Mouse (Mus musculus) right cerebral cortex, adult 18-20 months (tissue): ENCODE measurements at regions not wholly inside any gene's neighbourhood (a gene's known extent, or its start where the extent isn't known, plus 50 kb on each side); places are given as distances from the start of the nearest gene placed in this dataset.
A peak's percentile ranks its signal among the peaks of the same experiment; 100 is the strongest.

ENCODE experiments used
- DNase-seq: peaks from one replicate; pipeline ENCODE4 v3.0.0; 2022; ENCODE audit warnings: mixed read lengths

DNA sequence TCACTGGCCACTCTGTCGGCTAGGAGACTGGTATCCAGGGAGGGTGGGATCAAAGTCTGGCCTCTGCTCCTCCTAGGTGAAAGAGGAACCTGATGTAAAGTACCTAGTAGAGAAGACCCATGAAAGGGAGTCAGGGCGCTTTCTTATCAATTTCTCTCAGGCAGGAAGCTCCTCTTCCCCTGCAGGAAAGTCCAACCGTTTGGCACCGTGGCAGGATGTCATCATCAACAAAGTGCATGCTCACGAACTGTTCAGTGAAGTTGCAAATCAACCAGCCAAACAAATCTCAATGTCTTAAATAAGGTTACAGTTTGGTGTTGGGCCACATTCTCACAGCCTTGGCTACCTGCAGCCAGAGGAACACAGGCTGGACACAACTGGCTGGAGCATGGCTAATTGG is 138.2 kb upstream of the Krr1 start:
- DNase-seq, result no peak

DNA sequence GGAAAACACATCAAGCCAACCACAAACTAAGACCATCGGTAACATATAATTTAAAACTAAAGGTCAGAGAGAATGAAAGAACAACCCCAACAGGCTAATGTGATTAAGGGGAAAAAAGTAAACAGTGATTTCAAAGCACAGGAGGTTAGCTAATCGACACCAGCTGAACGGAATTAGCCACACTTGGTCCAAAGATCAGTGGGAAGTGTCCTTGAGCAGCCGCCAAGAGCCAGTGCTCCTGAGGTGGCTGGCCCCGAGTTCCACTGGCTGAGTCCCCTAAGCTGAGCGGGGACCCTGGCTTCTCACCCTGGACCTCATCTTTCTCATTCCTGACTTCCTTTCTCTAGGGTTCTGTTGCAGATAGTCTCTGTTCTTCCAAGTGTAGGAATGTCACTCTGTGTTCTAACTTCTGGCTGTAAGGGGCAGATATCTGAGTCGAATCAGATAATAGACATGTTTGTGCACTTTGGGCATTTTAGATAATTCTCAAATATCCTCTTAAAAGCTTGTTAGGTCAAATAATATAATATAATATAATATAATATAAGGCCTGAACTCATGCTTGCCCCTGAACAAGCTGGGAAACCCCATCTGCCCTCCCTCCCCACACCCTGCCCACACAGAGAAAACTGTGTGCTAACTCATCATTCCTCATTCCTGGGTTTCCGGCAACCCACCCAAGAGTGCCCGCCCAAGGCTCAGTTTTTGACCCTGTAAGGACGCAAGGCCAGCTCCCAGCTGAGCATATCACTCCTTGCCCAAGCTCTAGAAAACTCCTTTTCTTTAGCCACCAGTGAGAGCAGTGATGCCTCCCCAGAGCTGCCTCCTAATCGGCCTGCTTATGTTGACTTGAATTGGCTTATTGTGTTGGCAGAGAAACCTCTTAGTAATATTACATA is 137.3 kb upstream of the Krr1 start:
- no peak for DNase-seq

DNA sequence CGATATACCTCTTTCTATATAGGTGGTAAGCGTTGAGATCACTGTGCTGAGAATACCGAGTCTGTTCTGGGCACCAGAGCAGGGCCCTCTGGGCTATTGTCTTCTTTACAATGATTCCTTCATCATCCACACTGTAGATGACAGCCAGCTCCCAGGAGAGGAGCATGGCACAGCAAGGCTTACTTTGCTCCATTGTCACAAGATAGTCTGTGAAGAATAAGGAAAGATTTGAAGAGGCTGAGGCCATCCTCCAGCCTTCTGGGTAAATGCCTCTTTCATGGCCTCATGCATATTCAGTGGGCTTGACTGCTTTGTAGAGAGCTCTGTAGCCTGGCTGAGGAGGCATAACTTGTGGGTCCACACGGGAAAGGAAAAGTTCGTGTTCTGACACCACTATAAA is 136.3 kb upstream of the Krr1 start:
- DNase-seq, result no peak

DNA sequence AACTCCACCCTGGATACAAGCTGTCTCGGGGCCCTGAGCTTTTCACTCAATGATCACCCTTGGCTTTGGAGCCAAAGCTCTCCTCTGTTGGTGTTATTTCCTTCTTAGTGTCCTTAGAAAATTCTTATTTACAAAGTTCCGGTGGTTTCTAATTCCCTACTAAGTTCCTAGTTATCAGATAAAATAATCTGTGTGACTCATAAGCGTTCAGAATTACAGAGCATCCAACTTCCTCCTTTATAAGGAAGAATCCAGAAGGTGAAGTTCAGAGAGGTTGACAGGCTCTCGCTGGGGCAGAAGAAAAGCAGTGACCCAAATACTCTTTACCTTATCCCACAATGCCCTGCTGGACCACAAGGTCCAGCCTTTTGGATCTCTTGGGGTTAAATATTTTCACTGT is 135.7 kb upstream of the Krr1 start:
- DNase-seq, result no peak

DNA sequence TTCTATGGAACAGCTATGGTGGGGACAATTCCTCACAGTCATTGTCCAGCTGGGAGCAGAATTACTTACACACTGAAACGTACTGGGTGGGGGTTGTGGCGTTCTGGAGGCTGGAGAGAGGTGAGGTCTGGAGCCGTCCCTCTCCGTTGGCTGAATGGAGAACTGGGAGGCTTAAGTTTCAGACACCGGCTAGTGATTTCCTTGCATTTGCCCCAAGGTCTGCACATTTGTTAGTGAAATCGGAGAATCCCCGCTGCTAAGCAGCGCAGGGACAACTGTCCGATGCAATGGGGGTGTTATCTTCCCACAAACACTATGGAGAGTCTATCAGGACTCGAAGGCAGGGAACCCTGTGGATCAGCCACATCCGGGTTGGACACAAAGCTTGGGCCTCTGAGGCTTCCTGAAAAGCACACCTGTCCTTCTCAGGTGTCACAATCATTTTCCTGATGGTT is 130.1 kb upstream of the Krr1 start:
- no peak for DNase-seq

DNA sequence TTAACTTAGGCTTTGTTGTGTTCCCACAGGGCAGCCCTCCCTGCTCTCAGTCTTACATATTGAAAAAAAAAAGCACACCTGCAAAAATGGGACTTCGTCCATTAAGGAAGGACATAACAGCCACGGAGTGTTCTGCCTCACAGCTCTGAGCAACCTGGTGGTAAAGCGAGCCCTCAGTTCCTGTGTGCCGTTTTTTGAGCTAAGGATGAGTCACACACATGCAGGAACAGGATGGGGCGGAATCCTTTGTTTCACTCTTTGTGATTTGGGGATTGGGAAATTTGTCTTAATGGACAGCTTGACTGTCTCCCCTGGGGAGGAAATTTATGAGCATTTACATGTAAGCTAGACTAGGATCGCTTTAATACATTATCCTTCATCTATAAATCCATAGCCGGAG is 129.6 kb upstream of the Krr1 start:
- no peak for DNase-seq

DNA sequence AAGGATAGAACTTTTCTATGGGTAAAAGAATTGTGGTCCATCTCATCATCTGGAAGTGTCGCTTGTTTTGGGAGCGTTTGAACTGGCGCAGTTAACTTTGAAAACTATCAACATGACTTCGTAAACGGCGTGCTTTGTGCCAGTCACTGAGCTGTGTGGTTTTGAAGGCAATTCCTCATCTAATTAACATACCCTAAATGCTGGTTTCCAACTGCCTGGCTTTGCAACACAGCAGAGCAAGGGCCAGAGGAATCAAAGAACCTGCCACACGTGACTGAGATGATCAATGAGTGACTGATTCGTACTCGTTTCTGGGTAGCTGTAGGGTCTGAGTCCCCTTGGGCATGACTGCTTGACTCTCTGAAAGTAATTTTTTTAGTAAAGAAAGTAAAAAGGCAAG is 129.2 kb upstream of the Krr1 start:
- no peak for DNase-seq

DNA sequence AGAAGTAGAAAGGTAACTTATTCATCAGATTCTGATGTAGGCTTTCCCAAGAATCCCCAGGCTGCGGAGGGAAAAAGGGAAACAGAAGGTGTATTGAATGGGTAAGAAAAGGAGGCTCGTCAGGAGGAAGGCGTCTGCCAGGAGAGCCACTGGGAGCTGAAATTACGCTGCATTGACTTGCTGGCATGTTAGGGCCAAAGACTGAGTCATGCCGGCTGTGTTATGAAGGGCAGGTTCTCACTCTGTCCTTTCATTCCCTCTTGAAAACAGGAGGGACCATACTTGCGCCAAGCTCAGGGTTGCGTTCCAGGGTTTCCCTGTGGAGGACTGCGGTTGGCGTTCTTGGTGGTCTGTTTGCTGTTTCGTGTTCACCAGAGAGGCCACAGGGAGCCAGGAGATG is 128.3 kb upstream of the Krr1 start:
- DNase-seq, result no peak

DNA sequence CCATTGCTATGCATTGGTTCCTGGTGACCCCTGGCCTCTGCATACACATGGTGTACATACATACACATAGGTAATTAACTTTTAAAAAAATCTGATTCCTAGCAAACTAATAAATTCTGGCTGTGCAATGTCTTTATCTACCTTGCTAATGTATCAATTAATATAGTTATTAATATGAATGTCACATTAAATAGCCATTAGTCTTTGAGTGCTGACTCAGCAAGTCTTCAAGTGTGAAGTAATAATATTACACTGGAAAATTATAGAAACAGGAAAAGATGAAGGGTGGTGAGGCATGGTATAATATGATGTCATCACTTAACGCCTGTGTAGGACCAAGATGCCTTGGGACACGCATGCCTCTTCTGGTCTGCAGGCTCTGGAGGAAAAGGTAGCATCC is 126.5 kb upstream of the Krr1 start:
- DNase-seq, result no peak

DNA sequence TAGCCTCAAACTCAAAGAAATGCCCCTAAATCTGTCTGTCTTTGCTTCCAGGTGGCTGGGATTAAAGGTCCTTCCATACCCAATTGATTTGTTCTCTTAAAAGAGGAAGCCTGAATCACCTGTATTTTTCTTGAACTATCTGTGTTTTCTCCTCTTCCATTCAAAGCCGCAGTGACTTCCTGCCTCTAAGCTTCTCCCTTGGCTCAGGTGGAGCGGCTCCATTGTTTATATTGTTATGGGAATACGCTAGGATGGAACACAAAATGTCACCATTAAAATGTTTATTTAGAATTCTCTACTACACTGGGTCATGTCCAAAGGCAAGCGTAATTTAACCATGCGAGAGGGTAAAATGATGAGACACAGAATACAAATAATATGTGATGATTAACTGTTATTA is 118.2 kb upstream of the Krr1 start:
- DNase-seq, result no peak

DNA sequence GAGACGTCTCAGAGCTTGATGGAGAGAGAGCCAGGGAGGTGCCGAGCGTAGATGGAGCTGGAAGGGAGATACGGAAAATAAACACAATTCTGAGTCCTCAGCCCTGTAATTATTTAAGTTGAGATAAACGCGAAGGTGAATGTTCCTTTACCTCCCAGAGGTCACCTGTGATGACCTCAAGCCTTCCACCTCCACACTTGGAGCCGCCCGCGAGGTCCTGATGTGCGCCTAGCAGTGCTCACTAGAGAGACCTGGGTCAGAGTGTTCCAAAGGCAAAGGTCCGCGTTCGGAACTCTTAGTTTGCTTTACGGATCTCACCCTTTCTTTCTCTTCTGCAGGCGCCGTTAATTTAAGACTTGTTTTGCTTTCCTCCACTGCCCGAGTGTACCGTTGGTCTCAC is 117.0 kb upstream of the Krr1 start:
- no peak for DNase-seq

DNA sequence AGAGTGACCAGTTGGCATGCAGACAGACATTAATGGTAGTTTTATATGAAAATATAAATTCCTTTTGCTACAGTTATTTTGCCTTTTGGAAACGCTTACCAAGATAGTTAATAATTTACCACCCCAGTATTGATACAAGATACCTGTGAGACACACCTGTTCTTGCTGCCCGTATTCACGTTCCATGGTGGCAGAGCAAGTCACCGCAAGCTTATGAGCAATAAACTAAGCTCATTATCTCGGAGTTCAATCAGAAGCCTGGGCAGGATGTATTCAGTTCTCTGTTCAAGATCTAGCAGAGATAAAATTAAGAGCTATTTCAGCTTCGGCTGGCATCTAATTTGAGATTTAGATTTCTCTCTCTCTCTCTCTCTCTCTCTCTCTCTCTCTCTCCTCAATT is 114.1 kb upstream of the Krr1 start:
- no peak for DNase-seq

DNA sequence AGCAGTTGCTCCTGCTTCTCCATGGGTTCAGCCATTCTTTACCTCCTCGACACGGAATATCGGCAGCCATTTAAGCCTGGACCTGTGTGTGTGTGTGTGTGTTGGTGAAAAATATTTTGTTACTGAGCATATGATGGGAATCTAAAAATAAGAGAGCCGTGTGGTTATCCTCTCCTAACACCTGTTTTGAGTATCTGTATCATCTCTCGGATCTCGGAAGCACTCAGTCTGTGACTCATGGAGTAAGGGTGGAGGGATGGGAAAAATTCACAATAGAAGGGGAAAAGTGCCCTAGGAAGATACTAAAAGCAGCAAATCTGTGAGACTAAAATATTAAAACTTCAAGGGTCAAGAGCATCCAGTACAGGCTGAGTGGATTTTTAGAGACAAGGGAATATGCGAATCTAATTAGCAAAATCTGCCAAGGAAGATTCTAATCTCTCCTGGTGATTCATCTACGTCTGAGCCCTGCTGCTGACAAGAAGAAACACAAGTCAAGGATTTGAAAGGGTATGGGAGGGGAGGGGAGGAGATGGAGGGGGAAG is 107.1 kb upstream of the Krr1 start:
- DNase-seq, result no peak

DNA sequence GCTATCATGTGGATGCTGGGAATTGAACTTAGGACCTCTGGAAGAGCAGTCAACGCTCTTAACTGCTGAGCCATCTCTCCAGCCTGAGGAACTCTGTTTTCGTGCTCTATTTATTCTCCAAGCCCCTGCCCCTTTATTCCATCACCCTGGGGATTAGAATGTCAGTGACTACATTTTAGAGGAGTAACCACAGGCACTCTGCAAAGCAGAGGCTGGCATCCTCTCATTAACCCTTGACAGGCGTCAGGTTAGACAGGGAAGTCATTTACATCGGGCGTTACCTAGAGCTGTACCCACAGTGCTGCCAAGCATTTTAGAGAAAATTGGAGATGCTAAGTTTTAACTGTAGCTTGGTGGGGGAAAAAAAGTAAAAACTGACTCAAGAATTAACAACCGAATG is 105.4 kb upstream of the Krr1 start:
- no peak for DNase-seq

DNA sequence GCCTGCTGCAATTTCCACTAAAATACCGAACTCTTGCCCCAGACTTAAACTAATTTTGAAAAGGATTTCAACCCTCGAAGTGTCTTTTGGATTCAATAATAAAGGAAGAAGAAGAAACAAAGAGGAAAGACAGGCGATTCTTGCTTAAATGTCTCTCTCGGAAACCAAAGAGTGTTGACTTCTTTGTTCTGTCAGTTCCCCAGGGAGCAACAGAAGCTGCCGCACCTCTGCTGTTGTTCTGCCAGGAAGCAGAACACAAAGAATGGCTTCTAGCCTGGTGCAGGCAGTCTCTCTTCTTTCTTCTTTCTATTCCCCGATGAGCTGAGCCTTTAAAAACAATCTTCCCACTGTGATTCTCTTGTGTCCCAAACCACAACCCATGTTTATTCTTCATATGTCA is 104.9 kb upstream of the Krr1 start:
- DNase-seq, result no peak

DNA sequence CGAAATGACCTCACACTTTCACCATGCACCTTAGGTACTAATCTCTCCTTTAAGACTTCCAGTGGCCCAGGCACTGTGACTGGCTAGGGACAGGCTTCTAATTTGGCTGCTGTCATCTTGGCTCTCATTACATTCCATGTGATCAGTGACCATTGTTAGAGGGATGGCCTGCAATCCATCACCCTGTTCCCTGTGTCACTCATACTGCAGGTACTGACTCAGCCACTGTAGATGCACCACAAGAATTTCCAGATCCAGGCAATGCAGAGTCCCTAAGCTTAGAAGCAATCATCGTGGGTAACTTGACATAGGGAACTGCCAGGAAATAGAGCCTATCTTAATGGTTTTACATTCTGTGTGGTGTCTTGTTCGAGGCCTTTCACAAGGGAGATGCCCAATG is 92.1 kb upstream of the Krr1 start:
- no peak for DNase-seq

DNA sequence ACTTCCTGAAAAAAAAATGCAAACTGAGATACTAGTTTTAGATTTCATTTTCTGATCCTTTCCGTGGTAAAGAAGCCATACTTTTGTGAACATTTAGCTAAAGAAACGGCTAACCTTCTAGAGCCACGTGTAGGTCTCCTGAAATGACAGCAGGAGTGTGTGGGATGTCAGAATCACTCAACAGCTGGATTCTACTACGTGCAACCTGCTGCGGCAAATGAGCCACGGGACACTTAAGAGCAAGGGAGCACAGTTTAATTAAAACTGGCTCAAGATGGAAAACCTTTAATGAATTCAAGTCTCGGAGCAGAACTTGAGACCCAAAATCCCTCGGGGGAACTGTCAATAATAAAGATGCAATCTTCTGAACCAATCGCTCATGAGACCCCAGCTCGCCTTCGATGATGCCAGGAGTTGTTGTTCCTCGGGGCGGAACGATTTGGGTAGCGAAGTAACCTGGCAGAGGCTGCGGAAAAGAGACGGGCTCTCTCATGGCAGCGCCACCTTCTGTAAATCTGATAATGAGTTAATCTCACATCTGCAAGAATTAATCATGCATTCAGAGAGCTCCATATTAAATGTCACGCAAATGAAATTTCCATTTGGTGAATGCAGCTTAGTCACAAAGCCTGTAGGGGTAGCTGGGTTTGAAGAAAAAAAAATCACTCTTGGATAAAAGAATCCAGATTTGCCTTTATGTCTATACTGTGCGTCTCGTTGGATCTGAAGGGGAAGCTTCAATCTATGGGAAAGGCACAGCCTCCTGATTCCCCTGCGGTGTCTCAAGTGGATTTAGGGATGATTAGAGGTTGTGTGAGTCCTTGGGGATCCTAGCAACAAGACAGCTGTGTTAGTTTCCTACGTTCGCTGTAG is 90.9 kb upstream of the Krr1 start:
- DNase-seq, result peak; percentile 15

DNA sequence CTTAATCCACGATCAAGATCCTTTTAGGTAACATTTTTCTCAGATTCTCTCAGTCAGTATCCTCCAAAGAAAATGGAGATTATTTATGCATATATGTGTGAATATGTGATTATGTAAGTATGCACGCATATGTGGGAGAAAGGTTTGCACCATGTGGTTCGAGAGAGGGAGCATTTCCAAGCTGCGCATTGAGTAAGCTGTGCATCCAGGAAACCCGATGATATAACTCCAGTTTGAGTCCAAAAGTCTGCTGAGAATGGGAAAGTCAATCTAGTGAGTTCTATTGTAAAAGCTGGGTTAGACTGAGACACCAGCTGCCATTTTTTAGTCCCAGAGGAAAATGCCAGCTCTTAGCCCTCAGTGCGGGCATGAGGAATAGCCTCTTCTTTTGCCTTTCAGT is 89.9 kb upstream of the Krr1 start:
- peak; percentile 46 for DNase-seq

DNA sequence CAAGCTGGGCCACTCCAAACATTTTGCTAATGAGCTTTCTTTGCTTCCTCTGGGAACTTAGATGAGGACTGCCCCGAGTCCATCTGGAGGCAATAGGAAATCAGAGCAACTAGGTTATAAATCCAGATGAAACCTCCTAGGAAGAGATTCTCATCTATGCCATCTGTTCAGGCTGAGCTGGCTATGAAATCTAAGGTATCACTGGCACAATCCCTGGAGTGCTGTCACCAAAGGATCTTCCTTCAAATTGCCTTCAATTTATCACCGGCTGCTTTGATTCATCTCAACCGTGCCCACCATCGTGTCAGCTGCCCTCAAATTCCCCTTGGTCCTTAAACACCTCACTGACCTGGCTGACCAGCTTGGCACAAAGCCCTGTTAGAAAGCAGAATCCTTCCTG is 87.8 kb upstream of the Krr1 start:
- DNase-seq, result no peak

DNA sequence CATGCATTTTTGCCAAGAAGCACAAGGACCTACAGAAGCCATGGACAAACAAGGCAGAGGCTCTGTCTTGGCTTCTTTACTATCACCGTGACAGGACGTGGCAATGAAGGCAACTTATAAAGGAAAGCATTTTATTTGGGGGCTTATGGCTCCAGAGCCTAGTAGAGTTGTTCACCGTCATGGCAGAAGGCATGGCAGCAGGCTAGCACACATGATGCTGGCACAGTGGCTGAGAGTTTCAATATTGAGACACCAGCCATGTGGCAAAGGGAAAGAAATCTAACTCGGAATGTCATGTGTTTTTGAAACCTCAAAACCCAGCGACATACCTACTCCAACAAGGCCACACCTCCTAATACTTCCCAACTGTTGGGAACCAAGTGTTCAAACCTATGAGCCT is 83.4 kb upstream of the Krr1 start:
- no peak for DNase-seq

DNA sequence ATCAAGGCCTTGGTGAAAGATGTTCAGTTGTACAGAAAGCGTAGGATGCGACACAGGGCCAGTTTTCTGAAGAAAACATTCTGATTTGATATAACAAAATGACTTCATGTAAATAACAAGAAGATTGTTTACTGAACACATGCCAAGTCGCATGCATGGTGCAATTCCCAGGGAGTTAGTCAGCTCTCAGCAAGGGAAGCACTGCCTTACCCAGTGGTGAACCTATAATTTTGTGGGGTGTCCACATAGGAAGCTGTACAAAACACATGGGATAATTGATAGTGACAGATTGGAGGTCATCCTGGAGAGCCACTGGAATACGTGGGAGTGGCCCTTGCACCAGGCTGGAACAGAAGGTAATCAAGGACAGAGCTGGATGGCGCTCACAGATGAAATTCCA is 79.0 kb upstream of the Krr1 start:
- DNase-seq, result no peak

DNA sequence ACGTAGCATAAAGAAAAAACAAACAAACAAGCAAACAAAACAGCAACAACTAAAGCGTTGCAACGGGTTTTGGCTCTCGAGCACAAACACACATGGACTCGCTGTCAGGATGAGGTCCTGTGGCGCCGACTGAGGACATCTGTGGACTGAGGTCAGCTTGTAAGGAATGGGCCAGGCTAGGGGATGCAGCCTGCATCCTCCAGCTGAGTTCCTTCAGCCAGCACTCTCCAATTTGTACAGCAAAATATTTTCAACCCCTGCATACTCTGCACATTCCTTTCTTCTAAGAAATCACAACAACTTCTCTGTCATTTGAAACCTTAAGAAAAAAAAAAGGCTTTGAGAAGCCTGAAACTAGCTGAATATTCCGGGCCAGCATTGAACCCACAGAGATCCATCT is 78.5 kb upstream of the Krr1 start:
- no peak for DNase-seq

DNA sequence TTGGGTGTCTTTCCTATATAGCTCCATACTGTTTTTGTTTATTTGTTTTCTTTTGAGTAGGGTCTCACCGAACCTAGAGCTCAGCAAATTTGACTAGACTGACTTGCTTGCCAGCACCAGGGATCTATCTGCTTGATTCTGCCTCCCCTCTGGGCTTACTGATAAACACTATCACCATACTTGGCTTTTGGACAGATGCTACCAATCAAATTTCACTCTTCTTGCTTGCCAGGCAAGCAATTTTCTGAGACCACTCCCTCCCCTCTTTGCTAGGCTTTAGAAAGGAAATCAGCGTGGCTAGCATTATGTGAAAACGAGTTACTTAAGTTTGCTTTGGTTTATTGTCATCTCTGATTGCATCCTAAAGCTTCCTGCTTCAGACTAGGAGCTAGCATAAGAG is 75.1 kb upstream of the Krr1 start:
- no peak for DNase-seq
